Mouse (Mus musculus) induced T-regulatory cell, adult 2 months (primary cell): ENCODE measurements around the gene Sec23b.

Experiments used
- DNase-seq: peaks from one replicate; pipeline ENCODE4 v3.0.0-alpha.2; 2012; ENCODE audit warnings: low read depth

Sec23b gene

DNA sequence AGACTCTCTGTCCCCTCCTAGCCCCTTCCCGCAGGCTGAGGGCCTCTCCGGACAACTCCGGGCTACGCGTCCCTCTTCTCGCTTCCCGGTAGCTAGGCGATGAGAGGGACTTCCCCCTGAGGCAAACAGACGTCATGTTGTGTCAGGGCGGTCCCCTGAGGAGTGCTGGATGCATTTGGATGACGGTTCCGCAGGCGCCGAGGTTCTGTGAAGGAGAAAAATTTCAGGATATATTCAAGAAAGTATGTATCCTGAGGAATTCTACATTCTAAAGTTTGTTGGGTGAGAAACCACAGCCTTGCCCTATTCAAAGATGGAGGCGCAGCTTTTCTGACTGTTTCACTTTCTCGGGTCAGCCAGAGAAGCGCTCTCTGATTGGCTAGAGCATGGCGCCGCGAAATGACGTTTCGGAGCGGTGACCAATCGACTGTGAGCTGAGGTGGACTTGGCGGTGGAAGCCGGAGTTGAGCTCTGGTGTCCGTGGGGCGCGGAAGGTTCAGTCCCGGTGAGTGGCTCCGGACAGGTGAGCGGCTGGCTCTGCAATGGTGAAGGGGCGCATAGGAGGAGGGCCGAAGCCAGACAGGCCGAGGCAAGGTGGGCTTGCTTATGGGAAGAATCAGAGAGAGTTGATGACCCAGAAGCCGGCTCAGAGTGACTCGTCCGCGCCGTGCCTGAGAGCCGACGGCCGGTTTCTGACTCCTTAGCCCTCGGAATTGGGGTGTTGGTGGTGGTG lies at the start of gene Sec23b:
Sec23b (plus strand) TSS at position 410 of the 733 bp plus-strand sequence.
- peak; percentile 98 for DNase-seq

DNA sequence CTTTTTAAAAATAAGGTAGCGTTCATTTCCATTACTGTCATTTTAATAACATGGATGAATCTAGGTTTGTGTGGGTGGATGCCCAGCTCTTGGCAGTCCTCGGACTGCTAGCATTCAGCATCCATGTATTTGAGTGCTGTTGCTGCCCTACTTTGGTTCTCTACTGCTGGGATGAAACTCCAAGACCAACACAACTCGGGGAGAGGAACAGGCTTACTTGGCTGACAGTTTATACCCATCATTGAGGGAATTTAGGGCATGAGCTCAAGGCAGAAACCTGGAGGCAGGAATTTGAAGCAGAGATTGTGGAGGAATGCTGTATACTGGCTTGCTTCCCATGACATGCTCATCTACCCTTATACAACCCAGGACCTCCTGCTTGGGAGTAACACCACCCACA lies 41.4 kb upstream of the Sec23b start:
- DNase-seq: no peak

DNA sequence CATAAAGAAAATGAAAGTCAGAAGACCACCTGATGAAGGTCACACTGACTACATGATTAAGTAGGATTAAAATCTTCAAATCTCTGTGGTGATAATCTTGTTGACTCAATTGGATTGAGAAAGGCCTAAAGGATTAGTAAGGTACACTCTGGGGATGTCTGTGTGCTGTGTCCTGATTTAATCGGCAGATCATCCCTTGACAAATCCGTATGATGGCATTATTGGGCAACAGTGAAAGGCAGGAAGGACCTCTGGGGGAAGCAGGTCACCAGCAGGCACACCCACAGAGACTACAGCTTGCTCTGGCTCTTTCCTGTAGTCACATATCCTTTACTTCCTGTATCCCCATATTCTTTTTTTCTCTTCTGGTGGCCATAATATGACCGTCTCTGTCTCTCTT lies 36.3 kb upstream of the Sec23b start:
- no peak for DNase-seq

DNA sequence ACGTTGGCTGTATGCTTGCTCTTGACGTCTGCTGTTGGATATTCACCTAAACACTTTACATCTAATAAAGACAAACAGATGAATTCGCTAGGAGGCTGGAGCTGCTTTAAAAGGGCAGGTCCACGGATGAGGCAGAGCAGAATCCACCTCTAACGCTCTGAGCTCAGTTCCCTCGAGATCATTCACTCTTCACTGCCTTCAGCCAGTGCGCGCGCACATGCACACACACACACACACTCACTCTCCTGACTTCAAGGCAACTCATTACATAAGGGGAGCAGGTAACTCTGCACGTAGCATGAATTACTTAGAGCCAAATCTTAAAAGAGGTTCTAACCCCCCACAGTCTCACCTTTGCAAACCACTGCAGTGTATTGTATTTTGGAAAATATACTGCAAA lies 30.2 kb upstream of the Sec23b start:
- DNase-seq: peak; percentile 14

DNA sequence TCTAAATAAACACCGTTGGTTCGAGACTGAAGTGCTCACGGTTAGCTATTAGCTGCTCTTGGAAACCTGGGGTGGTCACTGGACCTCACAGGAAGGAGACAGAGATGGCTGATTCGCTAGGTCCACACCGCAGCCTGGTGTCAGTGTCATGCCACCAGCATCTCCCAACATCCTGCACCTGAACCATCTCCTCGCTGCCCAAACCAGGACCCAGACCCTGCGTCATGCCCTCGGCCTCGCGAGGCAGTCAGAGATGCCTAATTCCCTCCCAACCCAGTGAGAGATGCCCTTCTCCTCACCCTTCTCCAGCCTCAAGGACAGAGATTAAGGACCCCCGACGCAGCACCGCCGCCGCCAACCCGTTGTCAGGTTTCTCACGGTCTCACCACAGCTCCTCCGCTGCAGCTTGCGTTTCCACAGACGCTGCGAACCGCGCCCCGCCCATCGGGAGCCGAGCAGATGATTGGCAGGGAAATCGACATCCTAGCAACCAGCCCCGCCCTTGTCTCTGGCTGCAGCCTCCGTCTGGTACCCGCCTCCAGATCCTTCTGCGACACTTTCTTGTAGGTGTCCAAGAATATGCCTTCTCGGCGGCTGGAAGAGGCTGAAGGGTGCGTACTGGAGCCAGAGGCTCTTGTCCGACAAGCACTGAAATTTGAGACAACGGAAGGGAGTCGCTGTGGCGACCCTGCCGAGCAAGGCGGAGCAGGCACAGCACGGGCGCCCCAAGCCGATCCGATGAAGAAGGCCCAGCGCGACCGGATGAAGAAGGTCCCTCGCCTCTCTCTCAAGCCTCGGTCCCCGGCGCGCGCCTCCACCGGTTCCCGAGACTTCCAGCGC lies 28.8 kb upstream of the Sec23b start, which contains the start of the genes Dzank1 and Polr3f:
Dzank1 (minus strand) TSS at position 434 of the 840 bp plus-strand sequence.
Polr3f (plus strand) TSS at position 738 of the 840 bp plus-strand sequence.
- peak; percentile 98 for DNase-seq

DNA sequence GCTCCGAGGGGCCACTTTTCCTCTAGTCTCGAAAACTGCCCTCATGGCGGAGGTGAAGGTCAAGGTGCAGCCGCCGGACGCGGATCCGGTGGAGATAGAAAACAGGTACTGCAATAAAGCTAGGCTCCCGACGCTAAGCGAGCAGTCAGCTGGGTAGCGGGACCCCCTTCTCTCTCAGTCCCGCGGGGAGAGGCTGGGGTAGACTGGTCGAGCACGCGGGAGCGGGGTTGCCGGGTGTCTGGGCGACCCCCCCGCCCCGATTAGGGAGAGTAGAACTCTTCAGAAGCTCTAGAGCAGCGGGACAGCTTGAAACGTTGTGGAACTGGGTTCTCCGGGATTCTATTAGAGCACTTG lies 28.2 kb upstream of the Sec23b start:
- no peak for DNase-seq

DNA sequence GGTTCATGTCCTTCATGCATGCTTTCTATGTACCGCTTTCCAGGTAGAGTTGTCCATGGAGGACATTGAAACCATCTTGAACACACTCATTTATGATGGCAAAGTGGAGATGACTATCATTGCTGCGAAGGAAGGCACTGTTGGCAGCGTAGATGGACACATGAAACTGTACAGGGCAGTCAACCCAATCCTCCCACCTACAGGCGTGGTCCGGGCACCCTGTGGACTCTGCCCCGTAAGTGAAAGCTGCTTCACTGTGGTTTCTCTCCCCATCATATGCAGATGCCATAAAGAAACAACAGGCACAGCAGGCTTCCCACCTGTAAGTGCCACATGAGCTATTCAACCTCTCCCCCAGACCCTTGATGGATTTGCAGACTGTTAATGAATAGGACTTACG lies 18.9 kb upstream of the Sec23b start:
- no peak for DNase-seq

DNA sequence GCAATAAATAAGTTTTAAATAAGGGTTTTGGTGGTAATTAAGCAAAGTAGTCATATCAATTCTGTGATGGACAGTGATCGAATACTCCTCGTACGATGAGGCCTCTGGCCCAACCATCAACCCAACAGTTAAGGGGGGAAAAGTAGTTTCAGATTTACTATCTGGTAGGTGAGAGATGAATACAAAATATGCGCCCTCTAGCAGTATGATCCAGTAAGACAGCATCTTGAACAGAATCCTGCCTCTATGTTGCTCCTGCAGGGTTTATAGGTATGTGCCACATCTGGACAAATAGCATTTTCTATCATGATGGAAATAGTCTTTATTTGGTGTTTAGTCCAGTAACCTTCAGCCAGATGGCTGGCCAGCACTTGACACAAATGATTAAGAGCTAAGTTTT lies 14.8 kb upstream of the Sec23b start:
- DNase-seq: peak; percentile 48

DNA sequence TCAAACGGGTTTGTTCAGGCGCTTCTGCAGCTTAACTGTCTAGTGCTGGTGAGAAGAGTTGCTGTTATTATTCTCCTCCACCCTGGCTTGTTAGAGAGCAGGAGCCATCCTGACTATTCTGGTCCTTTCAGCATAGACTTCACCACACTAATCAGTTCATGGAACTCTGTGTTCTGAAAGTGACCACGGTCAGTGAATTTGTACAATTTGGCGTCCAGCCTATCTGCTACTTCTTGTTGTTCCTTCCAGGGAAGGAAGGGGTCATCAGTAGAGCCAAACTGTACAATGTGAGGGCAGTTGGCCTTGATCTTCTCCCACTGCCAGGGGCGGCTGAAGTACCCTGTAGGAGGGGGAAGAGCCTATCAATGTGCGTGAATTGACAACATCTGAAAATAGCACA lies 12.4 kb upstream of the Sec23b start:
- DNase-seq: no peak

DNA sequence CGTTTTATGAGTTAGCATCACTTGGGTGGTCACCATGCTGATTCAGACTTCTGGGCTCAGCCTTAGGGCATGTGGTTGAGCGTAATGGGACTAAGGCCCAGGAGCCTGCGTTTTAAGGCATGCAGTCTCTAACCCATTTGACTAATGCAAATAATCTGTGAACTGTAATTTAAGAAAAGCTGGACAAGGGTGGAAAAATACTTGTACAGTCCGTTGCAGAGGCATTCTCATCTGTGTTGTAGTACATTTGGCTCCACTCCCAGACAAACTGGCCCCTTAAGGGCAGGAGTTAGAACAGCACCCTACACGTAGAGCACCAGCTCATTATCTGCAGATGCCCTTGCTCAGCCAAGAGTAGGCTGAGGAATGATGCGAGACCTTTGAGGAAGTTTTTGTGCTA lies 11.4 kb upstream of the Sec23b start:
- DNase-seq: no peak

DNA sequence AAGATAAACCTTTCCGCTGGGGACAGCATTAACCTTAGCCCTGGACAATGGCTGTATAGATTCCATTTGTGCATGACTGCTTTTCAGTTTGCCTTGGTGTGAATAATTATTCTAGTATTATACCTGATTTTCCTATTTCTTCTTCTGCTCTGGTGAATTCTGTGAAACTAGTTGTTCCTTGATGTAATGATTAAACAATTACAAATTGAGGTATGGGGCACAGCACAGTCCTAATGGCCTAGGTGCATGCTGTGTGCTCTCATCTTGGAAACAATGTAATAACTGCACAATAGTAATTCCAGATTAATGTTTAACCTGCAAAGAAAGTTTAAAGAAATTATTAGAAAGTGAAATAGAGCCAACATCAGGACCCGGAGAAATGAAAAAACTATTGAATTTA lies 11.0 kb upstream of the Sec23b start:
- DNase-seq: no peak

DNA sequence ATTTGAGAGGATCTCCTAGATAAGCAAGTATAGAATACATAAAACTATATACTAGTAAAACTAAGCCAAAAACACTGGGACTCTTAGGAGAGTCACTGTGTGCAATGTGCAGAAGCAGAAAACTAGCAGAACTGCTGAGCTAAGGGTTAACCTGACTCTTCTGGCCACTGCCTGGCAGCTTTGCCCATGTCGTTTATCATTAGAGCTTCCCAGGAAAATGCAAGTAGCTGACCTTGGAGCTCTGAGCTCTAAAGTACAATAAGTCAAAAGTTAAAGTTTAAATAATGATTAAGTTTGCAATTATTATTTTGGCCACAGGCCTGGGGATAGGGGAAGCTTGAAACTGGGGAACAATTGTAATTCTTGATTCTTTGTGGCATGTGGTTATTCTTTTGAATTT lies 10.5 kb upstream of the Sec23b start:
- DNase-seq: no peak

DNA sequence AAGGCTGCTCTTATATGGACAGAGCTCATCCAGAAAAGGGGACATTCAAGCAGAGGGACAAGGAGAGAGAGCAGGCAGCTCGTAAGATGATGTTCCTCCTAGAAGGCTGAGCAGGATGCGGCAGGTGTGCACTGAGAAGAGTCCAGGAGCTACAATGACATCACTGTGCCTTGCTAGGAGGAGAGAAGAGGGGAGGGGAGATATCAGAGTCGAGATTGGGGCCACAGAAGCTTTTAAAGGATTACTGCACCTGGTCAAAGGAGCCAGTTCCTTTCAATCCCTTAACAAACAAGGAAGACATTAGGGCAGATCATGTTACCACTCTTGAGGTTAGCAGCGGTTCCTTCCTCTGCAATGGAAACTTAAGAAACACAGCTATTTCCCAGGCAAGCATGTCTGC lies 8.5 kb upstream of the Sec23b start:
- DNase-seq: no peak

DNA sequence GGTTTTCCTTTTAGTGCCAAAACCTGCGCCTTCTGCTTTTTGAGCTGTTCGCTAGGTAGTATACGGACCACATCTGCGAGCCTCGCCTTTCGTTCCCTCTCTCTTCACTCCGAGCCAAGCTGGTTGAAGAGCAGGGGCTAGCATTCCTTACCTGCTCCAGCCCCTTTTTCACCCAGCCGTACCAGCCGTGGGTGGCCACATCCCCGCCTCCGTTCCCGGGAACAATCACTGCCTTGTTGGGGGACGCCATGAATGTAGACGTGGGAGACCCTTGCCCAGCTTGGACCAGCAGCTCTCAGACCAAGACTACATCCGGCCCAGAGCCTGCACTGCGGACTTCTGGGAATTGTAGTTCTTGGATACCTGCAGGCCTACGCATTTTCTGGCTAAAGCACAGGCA lies 5.5 kb upstream of the Sec23b start, which contains the start of gene Rbbp9:
Rbbp9 (minus strand) TSS at position 341 of the 400 bp plus-strand sequence.
- DNase-seq: peak; percentile 67

DNA sequence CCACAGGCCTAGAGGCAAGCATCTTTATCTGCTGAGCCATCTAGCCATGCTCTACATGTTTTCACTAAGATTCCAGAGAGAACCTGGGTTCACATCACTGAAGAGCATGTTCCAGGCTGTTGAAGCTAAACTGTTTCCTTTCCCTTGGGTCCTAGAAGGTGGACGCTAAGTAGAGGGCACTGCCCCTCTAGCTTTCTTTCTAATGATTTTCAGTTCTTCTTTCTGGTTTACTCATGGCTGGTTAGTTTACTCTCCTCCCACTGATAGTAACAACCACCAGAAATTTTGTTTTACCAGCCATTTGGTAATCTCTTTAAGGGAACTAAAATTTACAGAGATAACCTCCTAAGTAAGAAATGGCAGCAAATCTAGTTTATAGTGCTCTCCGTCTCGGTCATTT lies 2.1 kb upstream of the Sec23b start:
- no peak for DNase-seq

DNA sequence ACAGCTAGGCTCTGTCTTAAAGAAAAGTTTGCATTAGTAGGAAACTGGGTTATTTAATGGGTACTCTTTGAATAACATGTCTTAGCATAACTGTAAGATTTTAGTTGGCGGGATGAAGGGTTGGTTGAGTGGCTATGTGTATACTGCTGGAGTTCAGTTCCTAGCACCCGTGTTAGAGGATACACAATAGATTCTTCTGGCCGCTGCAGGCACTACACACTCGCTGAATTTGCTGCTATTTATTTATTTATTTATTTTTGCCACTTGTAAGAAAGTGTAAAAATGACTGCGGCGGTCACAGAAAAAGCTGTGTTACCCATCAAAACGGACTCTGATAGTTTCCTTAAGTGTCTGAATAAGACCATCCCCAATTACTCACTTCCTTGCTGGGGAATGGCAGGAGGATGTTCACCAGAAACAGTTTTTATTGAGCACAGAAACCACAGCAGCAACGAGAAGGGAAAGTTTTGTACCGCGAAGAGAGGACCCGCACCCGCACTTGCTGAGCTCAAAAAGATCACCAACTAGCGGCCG lies 676 bp upstream of the Sec23b start:
- no peak for DNase-seq

DNA sequence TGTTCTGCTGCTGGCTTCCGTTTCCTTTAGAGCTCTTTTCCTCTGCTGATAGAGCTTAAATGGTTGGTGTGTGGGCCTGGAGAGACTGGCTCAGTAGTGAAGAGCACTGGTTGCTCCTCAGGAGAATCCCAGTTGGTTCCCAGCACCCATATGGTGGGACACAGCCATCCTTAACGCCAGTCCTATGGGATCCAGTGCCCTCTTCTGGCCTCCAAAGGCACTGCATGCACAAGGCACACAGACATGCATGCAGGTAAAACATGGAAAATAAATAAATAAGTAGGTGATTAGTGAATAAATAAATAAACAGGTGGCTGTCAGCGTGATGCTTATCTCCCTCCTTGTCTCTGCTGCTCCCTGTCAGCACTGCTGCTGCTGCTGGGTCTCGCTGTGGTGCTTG lies 32.7 kb downstream of the Sec23b start:
- DNase-seq: peak; percentile 18

DNA sequence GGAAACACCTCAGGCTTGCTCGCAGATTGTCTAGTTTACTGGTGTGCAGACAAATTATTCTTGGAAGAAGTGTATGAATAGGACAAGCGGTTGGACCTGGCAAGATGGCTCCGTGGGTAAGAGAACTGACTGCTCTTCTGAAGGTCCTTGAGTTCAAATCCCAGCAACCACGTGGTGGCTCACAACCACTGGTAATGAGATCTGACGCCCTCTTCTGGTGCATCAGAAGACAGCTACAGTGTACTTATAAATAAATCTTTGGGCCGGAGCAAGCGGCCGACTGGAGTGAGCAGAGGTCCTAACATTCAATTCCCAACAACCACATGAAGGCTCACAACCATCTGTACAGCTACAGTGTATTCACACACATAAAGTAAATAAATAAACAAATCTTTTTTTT lies 37.0 kb downstream of the Sec23b start:
- DNase-seq: peak; percentile 28

DNA sequence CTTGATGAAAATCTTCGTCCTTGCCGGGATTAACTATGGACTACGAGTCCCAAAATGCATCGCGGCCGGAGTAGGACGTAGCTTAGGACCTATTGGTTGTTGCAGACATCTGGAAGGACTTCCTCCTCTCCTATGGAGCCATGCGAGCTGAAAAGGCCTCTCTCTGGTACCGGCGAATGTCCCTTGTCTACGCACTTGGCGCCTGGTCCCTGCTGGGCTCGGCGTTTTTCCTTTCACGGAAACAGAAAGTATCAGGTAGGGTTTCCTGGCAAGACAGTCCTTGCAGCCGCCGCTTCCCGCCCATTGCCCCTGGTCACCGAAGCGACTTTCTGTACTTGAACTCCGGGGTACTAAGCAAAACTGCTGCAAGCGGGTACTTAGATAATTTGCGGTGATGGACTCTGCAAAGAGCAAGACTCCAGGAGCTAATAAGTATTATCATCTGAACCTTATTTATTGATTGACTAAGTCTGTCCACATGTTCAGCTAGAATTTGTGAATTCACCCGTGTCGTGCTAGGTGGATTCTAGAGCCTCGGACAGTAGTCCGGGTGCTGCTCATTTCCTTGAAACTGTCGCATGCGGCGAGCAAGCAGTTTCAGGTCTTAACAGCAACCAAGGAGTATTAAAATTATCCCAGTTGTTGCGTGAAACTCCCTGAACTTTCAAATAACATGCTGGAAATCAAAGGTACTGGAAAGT lies 38.1 kb downstream of the Sec23b start, which contains the start of gene Smim26:
Smim26 (plus strand) TSS at position 104 of the 701 bp plus-strand sequence.
- peak; percentile 84 for DNase-seq

DNA sequence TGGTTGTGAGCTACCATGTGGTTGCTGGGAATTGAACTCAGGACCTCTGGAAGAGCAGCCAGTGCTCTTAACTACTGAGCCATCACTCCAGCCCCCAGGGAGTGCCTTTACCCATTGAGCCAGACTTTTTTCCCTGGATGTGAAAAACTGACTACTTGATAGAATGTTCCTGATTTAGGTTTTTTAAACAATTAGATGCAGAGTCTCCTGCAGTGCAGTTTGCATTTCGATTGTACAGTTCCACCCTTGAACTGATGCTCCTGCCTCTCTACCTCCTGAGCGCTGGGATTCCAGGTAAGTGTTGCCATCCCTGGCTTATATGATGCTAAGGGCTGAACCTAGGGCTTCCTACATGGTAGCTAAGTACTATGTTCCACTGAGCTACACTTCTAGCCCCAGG lies 42.0 kb downstream of the Sec23b start:
- DNase-seq: no peak

DNA sequence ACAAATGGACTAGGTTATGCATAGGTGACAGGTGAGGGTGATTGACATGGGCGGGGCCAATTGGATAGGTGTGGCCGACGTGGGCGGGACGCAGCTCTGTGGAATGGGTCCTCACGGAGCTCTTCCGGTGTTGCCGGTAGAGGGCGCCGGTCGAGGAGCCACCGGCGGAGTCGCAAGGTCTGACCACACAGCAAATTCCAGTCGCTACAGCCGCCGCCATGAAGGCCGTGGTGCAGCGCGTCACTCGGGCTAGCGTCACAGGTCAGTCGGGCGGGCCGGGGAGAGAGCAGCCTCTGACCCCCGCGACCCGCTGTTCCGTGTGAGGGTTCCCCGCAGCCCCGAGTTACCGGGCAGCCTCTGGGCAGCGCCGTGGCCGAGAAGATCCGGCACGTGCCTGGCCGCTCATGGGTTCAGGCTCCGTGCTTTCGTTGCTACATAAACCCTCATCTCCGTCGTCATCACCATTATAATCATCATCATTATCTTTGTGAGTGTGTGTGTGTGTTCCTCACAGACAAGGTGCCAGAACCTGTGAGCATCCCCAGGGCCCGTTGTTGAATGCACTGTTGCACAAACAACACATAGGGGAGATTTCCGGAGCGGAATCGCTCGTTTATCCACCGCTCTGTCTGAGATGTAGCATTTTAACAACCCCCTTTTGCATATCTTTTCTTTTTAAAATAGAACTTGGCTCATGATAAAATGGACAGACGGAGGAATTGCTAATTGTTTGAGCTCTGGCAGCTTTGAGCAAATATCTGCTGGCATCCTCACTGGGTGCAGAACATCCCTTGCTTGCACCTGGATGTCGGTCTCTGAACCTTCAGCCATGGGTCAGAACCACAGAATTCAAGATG lies 44.0 kb downstream of the Sec23b start, which contains the start of gene Dtd1:
Dtd1 (plus strand) TSS at position 67 of the 857 bp plus-strand sequence.
- peak; percentile 93 for DNase-seq
